Mouse (Mus musculus): ENCODE measurements around the gene Pfn3.
"Not testable (repeated sequence)": the region's sequence is repeated elsewhere in the genome, so short reads cannot be mapped to it uniquely, and the experiment has no call there.

- TF ChIP-seq CTCF (IDR thresholded peaks at IDR 0.05; ENCODE audit: low read depth, low read length); POLR2A (IDR thresholded peaks at IDR 0.05; ENCODE audit: insufficient read depth, low read length): not testable (repeated sequence)
Measured at GRCm38 (mm10) chr13:55437111-55437629, 22.1 kb upstream of the Pfn3 start.

Measured in ES-Bruce4 (cell line).